Mouse (Mus musculus) adrenal gland, postnatal 25 days (tissue): ENCODE results near the gene Olfr805. TPM values are rescaled to one million over a fixed set of nuclear protein-coding genes. Genes with fewer than 3 reads are reported as not detected.

ENCODE experiments used
- DNase-seq: peaks from one replicate; pipeline ENCODE4 v3.0.0; 2021; ENCODE audit warnings: mixed read lengths
- long read RNA-seq: library from polyadenylated mRNA; stranded (forward); transcript quantifications from one replicate; pipeline ENCODE4 v2.0.0, GENCODE M21; 2021
- microRNA-seq, 2 experiments: library from miRNA; unstranded; fragments of <30 nt; microRNA quantifications; one replicate each; pipeline ENCODE4 v1.2.0; 2021
- total RNA-seq: library from RNA; stranded (reverse); gene quantifications from 2 replicates; pipeline ENCODE4 v1.2.3, GENCODE M21; 2021

Gene Olfr805
- not detected in 2 replicates for total RNA-seq
- long read RNA-seq, result 0 reads

DNA sequence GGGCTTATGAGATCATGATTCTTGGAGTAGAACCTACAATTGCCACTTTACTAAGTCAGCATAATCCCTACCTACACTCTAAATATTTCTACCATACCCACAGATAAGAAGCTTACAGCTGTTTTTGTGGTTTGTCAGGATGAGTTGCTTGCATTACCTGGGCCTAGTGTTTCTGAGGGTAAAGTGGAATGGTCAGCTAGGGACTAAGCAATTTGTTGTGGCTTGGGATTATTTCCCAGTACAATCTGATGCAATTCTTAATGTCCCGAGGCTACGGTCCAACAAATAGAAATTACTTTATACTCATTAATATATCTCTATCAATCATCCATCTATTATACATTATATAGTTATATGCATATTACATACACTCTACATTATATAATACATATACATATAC lies at the start of gene Olfr805:
Olfr805 (minus strand) TSS at position 101 of the 400 bp plus-strand sequence.
- no peak for DNase-seq

DNA sequence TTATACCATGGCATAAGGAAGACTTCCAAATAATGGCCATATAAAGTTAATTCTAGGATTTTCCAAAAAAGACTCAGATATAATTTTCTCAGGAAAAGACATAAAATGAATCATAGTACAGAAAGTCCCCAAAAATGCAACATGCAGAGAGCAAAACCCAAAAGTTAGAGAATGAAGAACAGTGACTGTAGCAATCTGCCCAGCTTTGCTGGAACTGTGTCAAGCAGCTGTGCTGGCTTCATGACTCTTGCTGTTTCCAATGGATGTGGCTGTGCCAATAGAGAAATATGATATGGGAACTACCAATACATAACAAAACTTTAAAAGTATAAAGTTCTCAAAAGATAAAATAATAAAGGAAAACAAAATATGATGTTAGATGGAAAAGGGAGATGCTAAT lies 48.9 kb upstream of the Olfr805 start:
- DNase-seq, result no peak

DNA sequence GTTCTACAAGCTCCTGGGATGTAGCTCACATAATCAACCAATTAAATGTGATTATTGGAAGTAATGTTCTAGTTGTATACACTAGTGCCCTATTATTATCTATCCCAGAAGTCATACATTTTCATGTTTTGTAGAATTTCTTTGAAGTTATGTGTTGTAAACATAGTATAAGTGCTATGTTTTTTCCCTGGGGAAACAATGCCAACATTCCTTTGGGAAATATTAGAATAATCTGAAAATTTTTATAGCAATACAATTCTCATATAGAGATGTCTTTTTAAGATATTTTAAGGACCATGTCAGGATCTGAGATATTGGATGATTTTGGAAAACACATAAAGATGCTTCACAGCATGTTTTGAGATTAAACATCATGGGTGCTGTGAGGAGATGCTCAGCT lies 45.2 kb upstream of the Olfr805 start, which contains the start of gene Olfr809:
Olfr809 (plus strand) TSS at position 301 of the 400 bp plus-strand sequence.
- no peak for DNase-seq

DNA sequence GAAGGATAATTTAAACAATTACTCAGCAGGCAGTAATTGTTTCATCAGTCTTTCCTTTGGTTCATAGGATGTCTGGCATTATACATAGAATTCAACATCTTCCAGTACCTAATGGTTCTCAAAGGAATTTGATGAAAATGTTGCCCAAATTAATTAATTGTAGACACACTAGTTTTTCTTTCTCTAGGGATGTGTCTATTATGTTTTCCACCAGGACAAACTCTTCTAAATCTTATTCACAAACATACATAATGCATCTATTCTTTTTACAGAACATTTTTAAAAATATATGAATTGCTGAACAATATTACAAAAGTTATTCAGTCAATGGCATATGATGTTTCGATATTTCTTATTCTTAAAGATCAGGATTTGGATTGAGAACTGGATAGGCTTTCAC lies 36.0 kb upstream of the Olfr805 start, which contains the start of gene Olfr808:
Olfr808 (plus strand) TSS at position 301 of the 400 bp plus-strand sequence.
- DNase-seq, result no peak

DNA sequence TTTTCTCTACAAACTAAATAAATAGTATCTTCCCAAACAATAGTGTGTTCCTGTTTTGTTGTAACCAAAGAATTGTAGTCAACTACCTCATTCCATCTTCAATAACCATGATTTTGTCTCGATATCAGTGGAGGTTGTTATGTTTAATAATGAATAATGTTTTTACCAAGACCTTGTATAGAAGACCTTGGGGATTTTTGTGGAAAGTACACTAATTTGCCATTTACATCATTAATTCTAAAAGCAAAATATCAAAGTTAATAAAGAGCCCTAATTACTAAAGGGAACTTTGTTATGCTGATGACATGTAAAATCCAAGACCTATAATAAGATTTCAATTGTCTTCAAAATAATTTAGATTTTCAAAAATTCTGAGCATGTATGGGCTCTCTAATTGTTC lies 28.5 kb upstream of the Olfr805 start, which contains the start of gene Olfr807:
Olfr807 (minus strand) TSS at position 101 of the 400 bp plus-strand sequence.
- no peak for DNase-seq

DNA sequence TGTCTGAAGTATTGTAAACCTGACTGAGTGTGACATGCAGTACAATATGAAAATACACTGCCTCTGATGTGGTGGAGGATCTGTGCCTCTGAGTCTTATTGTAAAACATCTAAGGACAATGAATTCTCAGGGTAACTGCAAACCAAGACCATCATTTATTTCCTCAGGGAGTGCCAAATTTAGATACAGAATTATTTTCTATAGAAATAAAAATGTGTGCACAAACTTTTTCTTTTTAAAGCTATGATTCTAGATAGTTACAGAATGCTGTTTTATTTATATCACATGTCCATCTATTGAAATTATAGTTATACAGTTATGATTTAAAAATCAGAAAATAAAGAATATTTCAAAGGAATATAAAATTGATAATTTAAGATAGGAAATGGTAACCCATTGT lies 12.6 kb upstream of the Olfr805 start, which contains the start of gene Olfr806:
Olfr806 (minus strand) TSS at position 101 of the 400 bp plus-strand sequence.
- DNase-seq, result no peak

DNA sequence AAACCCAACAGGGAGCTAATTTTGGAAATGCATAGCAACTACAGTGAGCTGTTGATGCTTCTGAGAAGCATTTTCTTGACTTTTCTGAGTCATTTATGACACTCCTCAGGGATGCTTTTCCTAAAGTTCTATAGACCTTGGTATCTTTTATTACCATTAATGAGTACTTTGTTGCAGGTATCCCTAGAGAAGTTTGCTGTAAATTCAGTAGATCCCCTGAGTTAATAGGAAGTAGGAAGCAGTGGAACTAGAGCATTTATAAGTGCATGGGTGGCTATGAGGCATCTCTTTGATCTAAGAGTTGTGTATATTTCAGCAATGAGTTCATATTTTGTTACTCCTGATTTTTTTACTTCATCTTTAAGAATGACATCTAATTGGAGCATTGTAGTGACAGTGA lies 26.3 kb downstream of the Olfr805 start, which contains the start of gene Olfr804:
Olfr804 (plus strand) TSS at position 301 of the 400 bp plus-strand sequence.
- DNase-seq, result no peak

DNA sequence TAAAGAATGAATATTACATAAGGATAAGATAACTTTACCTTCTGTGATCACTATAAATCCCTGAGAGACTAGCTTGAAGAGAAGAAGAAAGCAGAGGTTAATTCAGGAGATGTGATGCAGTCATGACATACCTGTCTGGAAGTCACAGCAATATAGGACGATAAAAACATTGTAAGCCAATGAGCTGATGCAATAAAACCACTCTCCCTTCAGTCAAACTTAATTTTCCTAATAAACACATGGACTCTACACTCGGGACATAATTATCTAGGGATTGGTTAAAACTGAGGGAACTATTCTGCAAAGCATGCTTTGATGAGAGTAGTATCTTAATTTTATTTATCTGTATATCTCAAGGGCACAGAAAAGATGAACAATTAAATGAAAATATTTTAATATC lies 35.0 kb downstream of the Olfr805 start, which contains the start of gene Olfr803:
Olfr803 (minus strand) TSS at position 101 of the 400 bp plus-strand sequence.
- no peak for DNase-seq

DNA sequence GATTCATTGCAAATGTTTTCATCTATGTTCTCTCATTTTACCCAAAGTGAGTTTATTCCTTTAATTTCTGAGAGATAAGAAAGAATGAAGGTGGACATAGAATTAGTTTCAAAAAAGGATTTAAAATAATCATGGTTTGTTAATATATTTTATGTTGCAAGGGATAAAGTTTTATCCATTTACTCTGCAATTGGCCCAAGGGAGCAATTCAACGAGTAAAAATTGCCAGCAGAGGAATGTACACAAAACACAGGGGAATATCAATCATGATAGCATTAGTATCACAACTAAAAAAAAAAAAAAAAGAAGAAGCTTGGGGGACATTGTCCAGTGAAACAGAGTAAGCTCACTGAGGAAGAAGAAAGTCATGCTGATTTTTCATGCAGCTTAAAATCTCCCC lies 41.1 kb downstream of the Olfr805 start, which contains the start of gene Olfr802:
Olfr802 (minus strand) TSS at position 101 of the 400 bp plus-strand sequence.
- DNase-seq, result no peak

DNA sequence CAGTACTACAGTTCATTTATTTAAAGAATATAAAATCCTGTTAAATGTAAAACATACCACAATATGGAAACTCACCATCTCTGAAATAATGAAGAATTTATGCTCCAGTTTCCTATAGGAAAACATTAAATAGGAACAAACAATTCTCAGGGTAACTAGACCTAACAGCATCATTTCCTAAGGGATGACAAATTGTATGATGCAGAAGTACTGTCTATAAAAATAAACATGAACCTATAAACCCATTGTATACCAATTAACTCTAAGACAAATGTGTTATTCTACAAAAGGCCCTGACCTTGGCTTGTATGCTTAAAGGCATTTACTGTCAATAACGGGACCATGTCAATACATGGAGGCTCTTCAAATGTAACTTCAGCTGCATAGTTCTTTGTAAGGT lies 55.4 kb downstream of the Olfr805 start, which contains the start of gene Olfr801:
Olfr801 (minus strand) TSS at position 101 of the 400 bp plus-strand sequence.
- no peak for DNase-seq

Small RNAs within 50 kb of the gene (microRNA-seq; reads per million reads assigned to microRNA genes)
- 0 reads per million in 2 experiments for gene Gm24485

Other genes starting within 250 kb of the Olfr805 start
- gene Olfr789, start 244.6 kb downstream of the Olfr805 start, total RNA-seq, result not detected in 2 replicates
- not detected in 2 replicates for gene Olfr790, start 230.9 kb downstream of the Olfr805 start, total RNA-seq
- not detected in 2 replicates for gene Olfr791, start 207.6 kb downstream of the Olfr805 start, total RNA-seq
- gene Olfr792, start 190.2 kb downstream of the Olfr805 start, total RNA-seq, result not detected in 2 replicates
- gene Olfr794, start 161.7 kb downstream of the Olfr805 start, total RNA-seq, result not detected in 2 replicates
- gene Olfr796, start 116.8 kb downstream of the Olfr805 start, total RNA-seq, result not detected in 2 replicates
- not detected in 2 replicates for gene Olfr798, start 101.4 kb downstream of the Olfr805 start, total RNA-seq
- not detected in 2 replicates for gene Olfr799, start 91.9 kb downstream of the Olfr805 start, total RNA-seq
- gene Olfr800, start 71.7 kb downstream of the Olfr805 start, total RNA-seq, result not detected in 2 replicates
- not detected in 2 replicates for gene Olfr801, start 55.5 kb downstream of the Olfr805 start, total RNA-seq
- not detected in 2 replicates for gene Olfr802, start 41.2 kb downstream of the Olfr805 start, total RNA-seq
- not detected in 2 replicates for gene Olfr803, start 35.1 kb downstream of the Olfr805 start, total RNA-seq
- gene Olfr804, start 26.2 kb downstream of the Olfr805 start, total RNA-seq, result not detected in 2 replicates
- not detected in 2 replicates for gene Olfr806, start 12.5 kb upstream of the Olfr805 start, total RNA-seq
- gene Olfr807, start 28.4 kb upstream of the Olfr805 start, total RNA-seq, result not detected in 2 replicates
- gene Olfr808, start 36.1 kb upstream of the Olfr805 start, total RNA-seq, result not detected in 2 replicates
- gene Olfr809, start 45.3 kb upstream of the Olfr805 start, total RNA-seq, result not detected in 2 replicates
- not detected in 2 replicates for gene Olfr810, start 65.5 kb upstream of the Olfr805 start, total RNA-seq
- gene Olfr811, start 75.0 kb upstream of the Olfr805 start, total RNA-seq, result not detected in 2 replicates
- gene Olfr812, start 116.7 kb upstream of the Olfr805 start, total RNA-seq, result not detected in 2 replicates
- gene Olfr813, start 126.0 kb upstream of the Olfr805 start, total RNA-seq, result not detected in 2 replicates
- not detected in 2 replicates for gene Olfr814, start 150.5 kb upstream of the Olfr805 start, total RNA-seq
- not detected in 2 replicates for gene Olfr815, start 176.5 kb upstream of the Olfr805 start, total RNA-seq
- not detected in 2 replicates for gene Olfr816, start 186.2 kb upstream of the Olfr805 start, total RNA-seq
- not detected in 2 replicates for gene Olfr818, start 219.7 kb upstream of the Olfr805 start, total RNA-seq
- not detected in 2 replicates for gene Olfr819, start 237.9 kb upstream of the Olfr805 start, total RNA-seq
- gene Olfr247, start 246.8 kb upstream of the Olfr805 start, total RNA-seq, result not detected in 2 replicates